Mouse (Mus musculus): ENCODE results near the gene Il4.

DNA sequence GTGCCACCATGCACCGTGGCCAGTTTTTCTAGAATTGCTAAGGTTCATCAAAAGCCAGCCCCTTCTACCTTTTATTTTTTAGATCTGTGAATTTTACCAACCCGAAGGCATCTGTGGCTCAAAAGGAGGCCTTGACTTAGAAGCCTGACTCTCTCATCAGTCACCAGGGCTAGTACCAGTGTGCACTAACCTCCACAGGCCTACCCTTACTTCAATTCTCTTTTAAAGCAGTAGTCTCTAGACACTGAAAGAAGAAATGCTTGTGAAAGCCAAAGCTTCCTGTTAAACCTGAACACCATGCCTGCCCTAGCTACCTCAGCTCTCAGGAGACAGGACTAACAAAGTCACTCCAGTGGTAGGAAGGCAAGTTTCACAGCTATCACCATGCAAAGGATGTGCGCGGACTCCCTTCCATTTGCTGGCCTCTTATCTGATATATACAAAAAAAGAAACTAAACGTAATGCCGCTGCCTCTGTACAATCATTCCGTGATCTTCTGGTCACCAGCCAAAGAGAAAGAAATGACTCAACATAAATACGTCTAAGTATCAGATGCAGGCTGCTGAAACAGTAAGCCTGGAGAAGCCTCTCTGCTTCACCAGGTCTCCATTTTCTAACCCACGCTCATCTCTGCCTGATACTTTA lies 38.2 kb upstream of the Il4 start:
- TF ChIP-seq POLR2A (IDR thresholded peaks at IDR 0.05; ENCODE audit: control insufficient read depth, low read depth, low read length), result no peak
- TF ChIP-seq CTCF (IDR thresholded peaks at IDR 0.05; ENCODE audit: control insufficient read depth, insufficient read depth, insufficient replicate concordance, low read depth, low read length), result no peak

Data from testis, adult 2 months (tissue).